Mouse (Mus musculus): ENCODE measurements around the gene Plce1. TPM values are rescaled to one million over a fixed set of nuclear protein-coding genes. Genes with fewer than 3 reads are reported as not detected.

The Plce1 gene
- polyA plus RNA-seq, 1 experiment from 2014 or later, result 6.1 TPM

- H3K9me3 ChIP-seq (ENCODE audit: control insufficient read depth, low read length), result no peaks in the 10 kb centered on the region
- no peaks in the 10 kb centered on the region for H3K27me3 ChIP-seq (ENCODE audit: control insufficient read depth, insufficient read depth, low read length)
- no peak overlapping the region for H3K4me3 ChIP-seq (ENCODE audit: low read depth, low read length)
- WGBS, result 78% methylated on average over 4 of the region's 4 CpGs
- no peak overlapping the region for H3K4me2 ChIP-seq (replicated peaks; ENCODE audit: low read depth, low read length)
- DNase-seq (ENCODE audit: low spot score), result no peak
- H3K9ac ChIP-seq (ENCODE audit: low read depth, low read length), result no peak overlapping the region
- no peak for ATAC-seq (ENCODE audit: low FRiP score)
- no peaks in the 10 kb centered on the region for H3K4me1 ChIP-seq (replicated peaks; ENCODE audit: control insufficient read depth, insufficient read depth, low read length)
- no peaks in the 10 kb centered on the region for H3K36me3 ChIP-seq (ENCODE audit: control insufficient read depth, insufficient read depth, low read length)
- no peak overlapping the region for H3K27ac ChIP-seq (ENCODE audit: low read depth, low read length)
These were observed 20.2 kb upstream of the Plce1 start for GRCm38 (mm10) chr19:38460696-38461095.

DNA sequence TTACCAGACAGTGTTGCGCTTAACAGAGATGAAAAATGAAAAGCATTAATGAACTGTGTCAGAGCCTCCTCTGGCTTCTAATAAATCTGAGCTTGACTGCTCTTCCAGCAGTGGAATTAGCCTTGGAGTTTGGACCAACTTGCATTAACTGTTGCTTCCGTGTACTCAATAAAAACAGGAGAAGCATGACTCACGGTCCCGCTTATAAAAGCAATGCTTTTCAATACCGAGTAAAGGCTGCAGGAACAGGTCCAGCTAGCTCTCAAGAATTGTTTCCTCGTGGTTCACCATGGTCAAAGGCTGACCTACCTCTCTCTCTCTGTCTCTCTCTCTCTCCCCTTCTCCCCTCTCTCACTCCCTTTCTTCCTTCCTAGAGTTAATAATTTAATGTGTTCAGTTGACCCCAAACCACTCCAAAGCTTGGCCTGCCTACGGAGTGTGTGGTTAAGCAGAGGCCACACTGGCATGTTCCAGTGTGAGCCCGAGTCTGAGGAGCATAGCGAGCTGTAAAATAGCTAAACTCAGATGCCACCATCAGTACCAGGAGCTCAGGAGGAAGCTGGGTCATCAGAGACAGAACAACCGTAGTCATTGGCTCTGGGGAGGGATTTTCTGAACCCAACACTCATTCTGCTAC is 10.5 kb upstream of the Plce1 start:
- H3K4me2 ChIP-seq (replicated peaks; ENCODE audit: low read depth, low read length), result no peak overlapping the region
- H3K9me3 ChIP-seq (ENCODE audit: control insufficient read depth, low read length), result no peaks in the 10 kb centered on the region
- DNase-seq (ENCODE audit: low spot score), result no peak
- no peak for ATAC-seq (ENCODE audit: low FRiP score)
- H3K4me3 ChIP-seq (ENCODE audit: low read depth, low read length), result no peak overlapping the region
- no peaks in the 10 kb centered on the region for H3K27me3 ChIP-seq (ENCODE audit: control insufficient read depth, insufficient read depth, low read length)
- H3K9ac ChIP-seq (ENCODE audit: low read depth, low read length), result no peak overlapping the region
- no peaks in the 10 kb centered on the region for H3K36me3 ChIP-seq (ENCODE audit: control insufficient read depth, insufficient read depth, low read length)
- 85% methylated on average over 10 of the region's 10 CpGs for WGBS
- no peak overlapping the region for H3K27ac ChIP-seq (ENCODE audit: low read depth, low read length)
- H3K4me1 ChIP-seq (replicated peaks; ENCODE audit: control insufficient read depth, insufficient read depth, low read length), result no peaks in the 10 kb centered on the region

GRCm38 (mm10) chr19:38475394-38475793 is 5.5 kb upstream of the Plce1 start:
- DNase-seq (ENCODE audit: low spot score), result no peak
- H3K36me3 ChIP-seq (ENCODE audit: control insufficient read depth, insufficient read depth, low read length), result no peaks in the 10 kb centered on the region
- ATAC-seq (ENCODE audit: low FRiP score), result no peak
- no peaks in the 10 kb centered on the region for H3K9me3 ChIP-seq (ENCODE audit: control insufficient read depth, low read length)
- peaks cover 3% of the 10 kb centered on the region for H3K4me1 ChIP-seq (replicated peaks; ENCODE audit: control insufficient read depth, insufficient read depth, low read length)
- no peak overlapping the region for H3K9ac ChIP-seq (ENCODE audit: low read depth, low read length)
- no peak overlapping the region for H3K4me2 ChIP-seq (replicated peaks; ENCODE audit: low read depth, low read length)
- no peak overlapping the region for H3K4me3 ChIP-seq (ENCODE audit: low read depth, low read length)
- WGBS, result 81% methylated on average over 7 of the region's 7 CpGs
- H3K27ac ChIP-seq (ENCODE audit: low read depth, low read length), result no peak overlapping the region
- H3K27me3 ChIP-seq (ENCODE audit: control insufficient read depth, insufficient read depth, low read length), result no peaks in the 10 kb centered on the region

- peak overlapping the region; percentile 72 for H3K27ac ChIP-seq (ENCODE audit: low read depth, low read length)
- peaks cover 6% of the 10 kb centered on the region; the same call in 1 of the 2 replicates for H3K27me3 ChIP-seq (ENCODE audit: control insufficient read depth, insufficient read depth, low read length)
- no peak overlapping the region for H3K4me2 ChIP-seq (replicated peaks; ENCODE audit: low read depth, low read length)
These were observed 2.6 kb upstream of the Plce1 start for GRCm38 (mm10) chr19:38478286-38478685.

DNA sequence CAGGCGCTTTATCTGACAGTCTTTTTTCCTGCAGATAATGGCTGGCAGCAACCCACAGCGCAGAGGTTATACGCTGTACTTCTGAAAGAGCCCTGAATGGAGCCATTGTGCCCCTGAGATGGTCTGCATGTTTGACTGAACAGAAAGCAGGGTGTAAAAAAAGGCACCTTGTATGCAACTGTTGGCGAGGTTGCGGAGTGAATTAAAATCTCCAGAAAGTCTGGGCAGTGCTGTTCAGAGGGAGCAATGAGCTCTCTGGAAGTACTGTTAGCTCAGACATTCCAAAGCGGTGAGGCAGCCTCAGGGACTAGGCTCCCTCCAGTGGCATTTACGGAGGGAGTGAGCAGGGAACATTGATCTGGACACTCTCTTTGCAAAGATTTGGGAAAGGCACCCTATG is 2.0 kb upstream of the Plce1 start:
- peaks cover 10% of the 10 kb centered on the region for H3K4me1 ChIP-seq (replicated peaks; ENCODE audit: control insufficient read depth, insufficient read depth, low read length)
- H3K9me3 ChIP-seq (ENCODE audit: control insufficient read depth, low read length), result no peaks in the 10 kb centered on the region
- no peaks in the 10 kb centered on the region for H3K36me3 ChIP-seq (ENCODE audit: control insufficient read depth, insufficient read depth, low read length)
- peak overlapping the region; percentile 72 for H3K27ac ChIP-seq (ENCODE audit: low read depth, low read length)
- 15% methylated on average over 7 of the region's 7 CpGs for WGBS
- H3K4me2 ChIP-seq (replicated peaks; ENCODE audit: low read depth, low read length), result peak overlapping the region; percentile 19
- ATAC-seq (ENCODE audit: low FRiP score) (peak; percentile 70), DNase-seq (ENCODE audit: low spot score) (peak; percentile 62)
- H3K27me3 ChIP-seq (ENCODE audit: control insufficient read depth, insufficient read depth, low read length), result peaks cover 6% of the 10 kb centered on the region; the same call in 1 of the 2 replicates
- H3K4me3 ChIP-seq (ENCODE audit: low read depth, low read length), result no peak overlapping the region
- no peak overlapping the region for H3K9ac ChIP-seq (ENCODE audit: low read depth, low read length)

More at GRCm38 (mm10) chr19:38478286-38478685, 2.6 kb upstream of the Plce1 start:
- H3K9ac ChIP-seq (ENCODE audit: low read depth, low read length), result no peak overlapping the region
- no peak overlapping the region for H3K4me3 ChIP-seq (ENCODE audit: low read depth, low read length)
- no peaks in the 10 kb centered on the region for H3K9me3 ChIP-seq (ENCODE audit: control insufficient read depth, low read length)
- no peaks in the 10 kb centered on the region for H3K36me3 ChIP-seq (ENCODE audit: control insufficient read depth, insufficient read depth, low read length)
- ATAC-seq (ENCODE audit: low FRiP score) (no peak), DNase-seq (ENCODE audit: low spot score) (peak; percentile 36)
- H3K4me1 ChIP-seq (replicated peaks; ENCODE audit: control insufficient read depth, insufficient read depth, low read length), result peaks cover 10% of the 10 kb centered on the region
- WGBS, result 29% methylated on average over 5 of the region's 5 CpGs

DNA sequence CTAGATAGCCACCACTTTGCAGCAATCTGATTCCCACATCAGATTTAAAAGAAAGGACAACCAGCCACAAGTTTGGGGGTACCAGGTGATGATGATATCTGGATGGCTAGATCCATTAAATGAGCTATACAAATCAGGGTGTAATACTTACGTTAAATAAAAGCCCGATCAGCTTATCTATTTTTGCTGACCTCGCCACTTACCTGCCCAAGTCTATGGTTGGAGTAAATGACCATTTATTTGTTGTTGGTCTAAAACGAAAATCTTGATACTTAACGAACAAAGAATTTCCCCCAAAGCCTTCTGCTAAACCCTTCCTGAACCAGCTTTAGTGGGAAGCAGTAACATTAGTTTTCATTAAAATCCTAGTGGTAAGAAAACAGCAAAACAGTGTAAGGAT is 1.4 kb upstream of the Plce1 start:
- H3K4me1 ChIP-seq (replicated peaks; ENCODE audit: control insufficient read depth, insufficient read depth, low read length), result peaks cover 10% of the 10 kb centered on the region
- H3K36me3 ChIP-seq (ENCODE audit: control insufficient read depth, insufficient read depth, low read length), result no peaks in the 10 kb centered on the region
- no peak for DNase-seq (ENCODE audit: low spot score)
- no peak overlapping the region for H3K9ac ChIP-seq (ENCODE audit: low read depth, low read length)
- peaks cover 6% of the 10 kb centered on the region; the same call in 1 of the 2 replicates for H3K27me3 ChIP-seq (ENCODE audit: control insufficient read depth, insufficient read depth, low read length)
- 78% methylated on average over 5 of the region's 5 CpGs for WGBS
- no peak overlapping the region for H3K4me3 ChIP-seq (ENCODE audit: low read depth, low read length)
- ATAC-seq (ENCODE audit: low FRiP score), result no peak
- H3K9me3 ChIP-seq (ENCODE audit: control insufficient read depth, low read length), result no peaks in the 10 kb centered on the region
- H3K27ac ChIP-seq (ENCODE audit: low read depth, low read length), result peak overlapping the region; percentile 72
- no peak overlapping the region for H3K4me2 ChIP-seq (replicated peaks; ENCODE audit: low read depth, low read length)

DNA sequence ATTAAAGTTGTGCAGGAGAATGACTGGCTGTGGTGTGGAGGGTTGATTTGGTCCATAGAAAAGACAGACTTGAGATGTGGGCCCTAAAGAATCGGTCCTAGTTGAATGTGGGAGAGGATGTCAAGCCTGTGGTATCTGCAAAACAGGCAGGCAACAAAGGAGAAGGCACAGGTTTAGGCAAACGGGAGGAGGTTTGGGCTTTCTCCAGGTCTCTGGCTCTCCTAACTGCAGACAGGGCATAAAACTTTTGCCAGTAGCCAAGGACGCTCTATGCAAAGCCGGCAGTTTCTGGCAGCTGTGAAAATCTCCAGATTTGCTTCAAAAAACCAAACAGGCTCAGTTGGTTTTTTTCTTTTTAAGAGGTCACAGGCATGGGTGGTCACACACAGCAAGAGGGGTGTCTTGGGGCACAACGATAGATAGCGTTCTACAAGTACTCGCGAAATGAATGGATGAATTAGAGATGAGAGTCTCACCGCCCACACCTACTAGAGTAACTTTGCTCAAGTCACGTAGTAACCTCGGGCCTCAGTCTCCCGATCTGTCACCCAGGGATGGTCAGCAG is 671 bp upstream of the Plce1 start:
- ATAC-seq (ENCODE audit: low FRiP score), result no peak; the same call in none of the 2 replicates

DNA sequence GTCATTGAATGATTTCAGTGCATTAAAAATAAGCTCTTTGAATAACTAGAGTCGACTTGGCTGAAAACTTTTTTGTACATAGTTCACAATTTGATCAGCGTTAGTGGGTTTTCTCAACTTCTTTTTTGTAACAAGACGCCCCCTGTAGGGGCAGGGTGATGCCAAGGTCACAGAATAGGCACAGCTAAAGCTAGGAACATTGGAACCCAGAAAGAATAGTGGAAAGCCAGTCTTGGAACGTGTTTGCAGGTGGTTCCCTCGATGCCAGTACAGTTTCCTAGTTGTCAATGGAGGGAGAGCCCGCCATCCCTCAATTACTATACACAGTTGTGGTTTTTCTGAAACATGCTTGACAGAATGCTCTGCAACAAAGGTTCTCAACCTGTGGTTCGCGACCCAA is 997 bp downstream of the Plce1 start:
- Histone ChIP-seq H3K36me3 (ENCODE audit: control insufficient read depth, insufficient read depth, low read length) (no peaks in the 10 kb centered on the region), H3K27ac (ENCODE audit: low read depth, low read length) (no peak overlapping the region), H3K27me3 (ENCODE audit: control insufficient read depth, insufficient read depth, low read length) (peaks cover 6% of the 10 kb centered on the region; the same call in 1 of the 2 replicates), H3K4me3 (ENCODE audit: low read depth, low read length) (peak overlapping the region; percentile 74), H3K4me1 (replicated peaks; ENCODE audit: control insufficient read depth, insufficient read depth, low read length) (peaks cover 11% of the 10 kb centered on the region), H3K9ac (ENCODE audit: low read depth, low read length) (no peak overlapping the region), H3K9me3 (ENCODE audit: control insufficient read depth, low read length) (no peaks in the 10 kb centered on the region), H3K4me2 (replicated peaks; ENCODE audit: low read depth, low read length) (peak overlapping the region; percentile 94)
- DNase-seq (ENCODE audit: low spot score) (peak; percentile 38), ATAC-seq (ENCODE audit: low FRiP score) (no peak)
- 12% methylated on average over 8 of the region's 8 CpGs for WGBS

More for the DNA sequence above, 671 bp upstream of the Plce1 start:
- Histone ChIP-seq H3K4me3 (ENCODE audit: low read depth, low read length) (peak overlapping the region; percentile 74), H3K4me1 (replicated peaks; ENCODE audit: control insufficient read depth, insufficient read depth, low read length) (peaks cover 10% of the 10 kb centered on the region), H3K9me3 (ENCODE audit: control insufficient read depth, low read length) (no peaks in the 10 kb centered on the region), H3K27me3 (ENCODE audit: control insufficient read depth, insufficient read depth, low read length) (peaks cover 6% of the 10 kb centered on the region; the same call in 1 of the 2 replicates), H3K4me2 (replicated peaks; ENCODE audit: low read depth, low read length) (peak overlapping the region; percentile 94), H3K27ac (ENCODE audit: low read depth, low read length) (0 out of 2 replicates have a peak overlapping the region, but pooled peaks have one; percentile 14), H3K9ac (ENCODE audit: low read depth, low read length) (peak overlapping the region; percentile 70; the same call in 1 of the 2 replicates), H3K36me3 (ENCODE audit: control insufficient read depth, insufficient read depth, low read length) (no peaks in the 10 kb centered on the region)
- peak; percentile 43 for DNase-seq (ENCODE audit: low spot score)
- 10% methylated on average over 12 of the region's 12 CpGs for WGBS
